In the genomic region with DNA sequence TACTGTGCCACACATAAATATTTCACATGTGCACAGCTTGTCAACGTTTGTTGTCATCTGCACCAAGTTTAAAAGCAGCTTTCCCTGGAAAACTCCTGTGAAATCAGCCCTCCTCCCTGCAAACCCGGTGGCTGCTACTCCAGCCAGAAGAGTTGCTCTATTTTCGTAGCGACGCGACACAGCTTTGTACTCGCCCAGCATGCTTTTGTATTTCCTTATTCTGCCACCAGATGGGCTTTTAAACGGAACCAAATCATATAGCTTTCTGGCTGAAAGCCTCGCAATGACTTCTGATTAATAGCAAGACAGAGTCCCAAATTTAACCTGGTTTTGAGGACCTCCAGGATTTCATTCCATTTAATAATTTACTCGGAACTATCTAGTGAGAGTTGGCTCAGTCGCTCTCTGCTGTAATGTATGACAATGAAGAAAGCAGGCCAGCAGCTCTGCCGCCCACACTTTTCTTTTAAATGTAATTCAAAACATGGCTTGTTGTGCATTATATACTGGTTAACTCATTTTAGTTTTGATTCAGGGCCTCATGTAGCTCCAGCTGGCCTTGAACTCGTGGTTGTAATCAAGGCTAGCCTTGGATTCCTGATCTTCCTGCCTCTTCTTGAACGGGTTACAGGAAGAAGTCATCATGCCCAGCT, we compare ENCODE assay signal across 15 mouse cellular contexts. TPM values are rescaled to one million over a fixed set of nuclear protein-coding genes. Genes with fewer than 3 reads are reported as not detected.
DNase-seq lines count a peak whose midpoint lies in the region; ATAC-seq and TF ChIP-seq lines count a peak whose summit lies in the region.
"Had no signal": no experiment of that assay in that cellular context is flagged by ENCODE, and none has a peak within 500 bp of the region (broad histone marks: within the 10 kb centered on the region; RNA-seq: fewer than 3 reads in every experiment).

No protein-coding gene starts in this region.

- no peaks in the 10 kb centered on the region for H3K9me3 ChIP-seq in forebrain, postnatal 0 days (ENCODE audit: low read length)
- H3K9me3 ChIP-seq: neural tube, embryonic 12.5 days had no signal

- no peaks in the 10 kb centered on the region for H3K4me1 ChIP-seq in forebrain, postnatal 0 days (ENCODE audit: insufficient read depth)
- H3K4me1 ChIP-seq: liver, embryonic 13.5 days; neural tube, embryonic 12.5 days had no signal

- no peaks in the 10 kb centered on the region for H3K27me3 ChIP-seq in forebrain, postnatal 0 days (ENCODE audit: insufficient read depth, low read length)
- H3K27me3 ChIP-seq: liver, embryonic 13.5 days; neural tube, embryonic 12.5 days had no signal

- peak; percentile 33 for TF ChIP-seq CTCF in forebrain, postnatal 0 days (IDR thresholded peaks at IDR 0.05; ENCODE audit: low read depth)

- no peak overlapping the region for H3K9ac ChIP-seq in forebrain, postnatal 0 days
- H3K9ac ChIP-seq: liver, embryonic 13.5 days; neural tube, embryonic 12.5 days had no signal

- DNase-seq in cerebellum, adult 9-10 months, result peak; percentile 9
- DNase-seq in cerebellum, adult 11-12 months, result no peak
- peak; percentile 34 to 68 for DNase-seq in layer of hippocampus, adult 18-20 months (ENCODE audit: low spot score in 2 of 2)
- no peak for DNase-seq in layer of hippocampus, adult 9-10 months (ENCODE audit: low spot score)
- peak; percentile 66 for DNase-seq in forebrain, postnatal 0 days
- DNase-seq in right cerebral cortex, adult 2 months (ENCODE audit: low spot score in 2 of 2), result peak; percentile 55 to 61
- no peak for DNase-seq in urinary bladder, postnatal 10 days (ENCODE audit: low spot score)
- DNase-seq: liver, embryonic 13.5 days; thymus, adult 2 months had no signal

- no peaks in the 10 kb centered on the region for H3K36me3 ChIP-seq in forebrain, postnatal 0 days (ENCODE audit: insufficient read depth)
- H3K36me3 ChIP-seq: liver, embryonic 13.5 days; neural tube, embryonic 12.5 days had no signal

- WGBS in forebrain, postnatal 0 days, result 34% methylated on average over 14 of the region's 14 CpGs

- no peak overlapping the region for H3K4me2 ChIP-seq in forebrain, postnatal 0 days (ENCODE audit: low read depth)
- H3K4me2 ChIP-seq: liver, embryonic 13.5 days; neural tube, embryonic 12.5 days had no signal

- H3K4me3 ChIP-seq in forebrain, postnatal 0 days (ENCODE audit: low read depth, low read length), result no peak overlapping the region
- H3K4me3 ChIP-seq: liver, embryonic 13.5 days; neural tube, embryonic 12.5 days had no signal

- peak; percentile 76 for ATAC-seq in forebrain, postnatal 0 days
- no peak for ATAC-seq in megakaryocyte progenitor cell, adult 5-6 weeks (replicated peaks; ENCODE audit: poor library complexity)

- H3K27ac ChIP-seq in forebrain, postnatal 0 days (ENCODE audit: low read depth, low read length), result no peak overlapping the region
- H3K27ac ChIP-seq: liver, embryonic 13.5 days; neural tube, embryonic 12.5 days had no signal

RNA-seq across cellular contexts. Expression of gene BC030870, which starts 29.9 kb away (rescaled TPM):
- total RNA-seq in layer of hippocampus, adult 18-20 months (2021), result not detected
- total RNA-seq in forebrain, postnatal 0 days (2014; rRNA removed), result not detected in 2 replicates
- not detected in 2 replicates for polyA plus RNA-seq in forebrain, postnatal 0 days (2015; fragmentation: Nextera tagmentation; extraction: Ambion mirVana)
- total RNA-seq in megakaryocyte progenitor cell, adult 5-6 weeks (2015), result not detected in 2 replicates
- total RNA-seq in megakaryocyte progenitor cell, adult 5-6 weeks (2017), result not detected in 2 replicates
- total RNA-seq: hematopoietic stem cell, adult 5-6 weeks; layer of hippocampus, postnatal 10 days had no signal
- polyA plus RNA-seq: gonadal fat pad, adult 2 months; neural tube, embryonic 12.5 days; spleen, adult 2 months; thymus, adult 2 months had no signal

Comparison
In these comparisons a context has a peak if more than half of its experiments do, and no peak if none do; other contexts are left out.
1. DNase-seq: peak in cerebellum, adult 9-10 months (single experiment), layer of hippocampus, adult 18-20 months (2 of 2), forebrain, postnatal 0 days (single experiment) and right cerebral cortex, adult 2 months (2 of 2); none in cerebellum, adult 11-12 months (single experiment), layer of hippocampus, adult 9-10 months (single experiment) and urinary bladder, postnatal 10 days (single experiment).